Mouse (Mus musculus): ENCODE measurements at regions not wholly inside any gene's neighbourhood (a gene's known extent, or its start where the extent isn't known, plus 50 kb on each side); places are given as distances from the start of the nearest gene placed in this dataset.

GRCm38 (mm10) chr3:156105788-156106187, 455.8 kb upstream of the Negr1 start:
- no peak for ATAC-seq (ENCODE audit: extremely low read depth, insufficient number of reproducible peaks, low FRiP score, poor library complexity, severe bottlenecking)
- no peak overlapping the region for H3K4me3 ChIP-seq (ENCODE audit: low read depth, low read length)
- no peaks in the 10 kb centered on the region for H3K4me1 ChIP-seq (ENCODE audit: insufficient read depth, low read depth, low read length)
- no peak for DNase-seq (ENCODE audit: low spot score)
- no peaks in the 10 kb centered on the region for H3K9me3 ChIP-seq (replicated peaks)
- TF ChIP-seq POLR2AphosphoS5 (IDR thresholded peaks at IDR 0.05; ENCODE audit: insufficient replicate concordance, low read depth, low read length): no peak
- TF ChIP-seq GATA1 (IDR thresholded peaks at IDR 0.05; ENCODE audit: borderline replicate concordance, low read length): no peak
- no peak for TF ChIP-seq TAL1 (conservative IDR thresholded peaks at IDR 0.05; ENCODE audit: low read depth, low read length)
- TF ChIP-seq CTCF (IDR thresholded peaks at IDR 0.05; ENCODE audit: low read depth, low read length): no peak
- TF ChIP-seq GATA2 (IDR thresholded peaks at IDR 0.05; ENCODE audit: borderline replicate concordance, low read depth, low read length): no peak
- no peaks in the 10 kb centered on the region for H3K27me3 ChIP-seq (ENCODE audit: insufficient read depth, low read length)
- no peaks in the 10 kb centered on the region for H3K36me3 ChIP-seq (replicated peaks)

DNA sequence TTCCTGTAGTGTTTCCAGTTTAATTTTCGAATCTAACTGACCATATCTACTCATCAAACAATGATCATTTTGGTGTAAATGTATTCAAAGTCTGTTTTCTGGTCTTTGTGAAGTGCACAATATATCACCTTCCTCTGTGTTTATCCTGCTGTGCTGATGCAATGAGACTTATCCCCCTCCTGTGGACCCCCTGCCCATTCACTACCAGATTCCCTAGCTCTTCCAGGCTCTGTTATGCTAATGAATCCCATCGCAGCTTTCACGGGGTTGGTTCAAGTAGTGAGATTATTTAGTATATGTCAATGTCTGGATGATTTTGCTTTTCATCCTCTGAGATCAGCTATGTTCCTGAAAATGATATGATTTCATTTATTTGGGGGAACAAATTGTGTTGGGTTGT, 441.3 kb upstream of the Negr1 start:
- TF ChIP-seq GATA1 (IDR thresholded peaks at IDR 0.05; ENCODE audit: borderline replicate concordance, low read length): no peak
- no peak for TF ChIP-seq CTCF (IDR thresholded peaks at IDR 0.05; ENCODE audit: low read depth, low read length)
- no peak for TF ChIP-seq TAL1 (conservative IDR thresholded peaks at IDR 0.05; ENCODE audit: low read depth, low read length)
- TF ChIP-seq POLR2AphosphoS5 (IDR thresholded peaks at IDR 0.05; ENCODE audit: insufficient replicate concordance, low read depth, low read length): no peak
- TF ChIP-seq GATA2 (IDR thresholded peaks at IDR 0.05; ENCODE audit: borderline replicate concordance, low read depth, low read length): no peak
- H3K36me3 ChIP-seq (replicated peaks): no peaks in the 10 kb centered on the region
- ATAC-seq (ENCODE audit: extremely low read depth, insufficient number of reproducible peaks, low FRiP score, poor library complexity, severe bottlenecking): no peak
- no peaks in the 10 kb centered on the region for H3K9me3 ChIP-seq (replicated peaks)
- no peaks in the 10 kb centered on the region for H3K27me3 ChIP-seq (ENCODE audit: insufficient read depth, low read length)
- H3K4me1 ChIP-seq (ENCODE audit: insufficient read depth, low read depth, low read length): no peaks in the 10 kb centered on the region
- DNase-seq (ENCODE audit: low spot score): no peak
- no peak overlapping the region for H3K4me3 ChIP-seq (ENCODE audit: low read depth, low read length)

DNA sequence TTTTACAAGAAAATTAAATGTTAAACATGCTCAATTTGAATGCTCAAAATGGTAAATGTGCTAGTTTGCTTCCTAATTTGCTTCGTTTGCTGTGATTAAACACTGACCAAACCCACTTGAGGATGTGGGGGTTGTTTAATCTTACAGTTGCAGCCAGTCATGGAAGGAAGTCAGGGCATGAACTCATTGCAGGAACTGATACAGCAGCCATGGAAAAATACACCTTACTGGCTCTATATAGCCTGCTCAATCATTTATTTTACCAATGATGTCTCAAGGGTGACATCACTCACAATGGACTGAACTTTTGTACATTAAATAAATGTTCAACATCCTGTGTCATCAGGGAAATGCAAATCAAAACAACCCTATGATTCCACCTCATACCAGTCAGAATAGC, 430.0 kb upstream of the Negr1 start:
- H3K36me3 ChIP-seq (replicated peaks): no peaks in the 10 kb centered on the region

DNA sequence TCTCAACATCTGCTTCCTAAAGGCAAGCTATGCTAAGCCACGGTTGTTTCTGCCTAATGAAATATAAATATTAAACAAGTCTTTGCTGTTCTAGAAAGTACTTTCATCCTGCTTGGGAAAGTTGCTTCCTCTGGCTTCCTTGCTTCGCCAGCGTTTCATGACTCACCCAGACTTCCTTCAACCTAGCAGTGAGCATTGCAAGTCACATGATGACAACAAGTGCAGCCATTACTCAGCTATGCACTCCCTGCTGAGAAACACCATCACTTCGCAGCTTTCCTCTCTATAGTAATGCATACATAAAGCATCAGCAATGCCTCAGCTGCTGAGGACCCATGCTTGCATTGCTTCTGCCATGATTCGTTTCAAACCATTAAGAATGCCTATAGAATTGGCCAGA, 420.2 kb upstream of the Negr1 start:
- DNase-seq (ENCODE audit: low spot score): no peak
- TF ChIP-seq TAL1 (conservative IDR thresholded peaks at IDR 0.05; ENCODE audit: low read depth, low read length): no peak
- no peak for TF ChIP-seq POLR2AphosphoS5 (IDR thresholded peaks at IDR 0.05; ENCODE audit: insufficient replicate concordance, low read depth, low read length)
- no peak for TF ChIP-seq GATA1 (IDR thresholded peaks at IDR 0.05; ENCODE audit: borderline replicate concordance, low read length)
- TF ChIP-seq CTCF (IDR thresholded peaks at IDR 0.05; ENCODE audit: low read depth, low read length): no peak
- no peak for TF ChIP-seq GATA2 (IDR thresholded peaks at IDR 0.05; ENCODE audit: borderline replicate concordance, low read depth, low read length)
- peaks cover 6% of the 10 kb centered on the region; the same call in 1 of the 2 replicates for H3K9me3 ChIP-seq (replicated peaks)
- H3K36me3 ChIP-seq (replicated peaks): no peaks in the 10 kb centered on the region
- no peak overlapping the region for H3K4me3 ChIP-seq (ENCODE audit: low read depth, low read length)
- no peak for ATAC-seq (ENCODE audit: extremely low read depth, insufficient number of reproducible peaks, low FRiP score, poor library complexity, severe bottlenecking)
- H3K4me1 ChIP-seq (ENCODE audit: insufficient read depth, low read depth, low read length): no peaks in the 10 kb centered on the region
- no peaks in the 10 kb centered on the region for H3K27me3 ChIP-seq (ENCODE audit: insufficient read depth, low read length)

More for the DNA sequence above, 430.0 kb upstream of the Negr1 start:
- no peak for ATAC-seq (ENCODE audit: extremely low read depth, insufficient number of reproducible peaks, low FRiP score, poor library complexity, severe bottlenecking)
- Histone ChIP-seq H3K4me3 (ENCODE audit: low read depth, low read length) (no peak overlapping the region), H3K27me3 (ENCODE audit: insufficient read depth, low read length) (no peaks in the 10 kb centered on the region), H3K9me3 (replicated peaks) (no peaks in the 10 kb centered on the region), H3K4me1 (ENCODE audit: insufficient read depth, low read depth, low read length) (no peaks in the 10 kb centered on the region)
- TF ChIP-seq TAL1 (conservative IDR thresholded peaks at IDR 0.05; ENCODE audit: low read depth, low read length): no peak
- no peak for TF ChIP-seq GATA1 (IDR thresholded peaks at IDR 0.05; ENCODE audit: borderline replicate concordance, low read length)
- TF ChIP-seq POLR2AphosphoS5 (IDR thresholded peaks at IDR 0.05; ENCODE audit: insufficient replicate concordance, low read depth, low read length): no peak
- no peak for TF ChIP-seq GATA2 (IDR thresholded peaks at IDR 0.05; ENCODE audit: borderline replicate concordance, low read depth, low read length)
- TF ChIP-seq CTCF (IDR thresholded peaks at IDR 0.05; ENCODE audit: low read depth, low read length): no peak
- no peak for DNase-seq (ENCODE audit: low spot score)

DNA sequence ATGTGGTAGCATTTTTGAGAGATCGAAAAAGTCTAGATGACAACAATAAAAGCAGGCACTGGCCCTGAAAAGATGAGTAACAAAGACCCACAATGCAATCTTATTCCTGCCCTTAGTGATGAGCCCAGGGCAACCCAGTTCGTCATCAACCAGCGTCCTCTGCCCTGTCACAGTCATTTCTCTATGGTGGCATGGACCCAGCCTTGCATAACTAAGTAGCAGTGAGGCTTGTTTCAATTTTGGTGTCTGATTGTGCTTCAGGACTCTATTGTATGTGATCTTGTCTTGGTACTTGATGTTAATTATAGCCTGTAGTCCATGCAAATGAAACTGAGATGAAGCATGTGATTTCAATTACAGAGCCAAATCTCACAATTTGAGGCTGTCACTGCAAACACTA, 412.3 kb upstream of the Negr1 start:
- TF ChIP-seq POLR2AphosphoS5 (IDR thresholded peaks at IDR 0.05; ENCODE audit: insufficient replicate concordance, low read depth, low read length): no peak
- TF ChIP-seq TAL1 (conservative IDR thresholded peaks at IDR 0.05; ENCODE audit: low read depth, low read length): no peak
- no peak for TF ChIP-seq GATA1 (IDR thresholded peaks at IDR 0.05; ENCODE audit: borderline replicate concordance, low read length)
- TF ChIP-seq CTCF (IDR thresholded peaks at IDR 0.05; ENCODE audit: low read depth, low read length): no peak
- no peak for TF ChIP-seq GATA2 (IDR thresholded peaks at IDR 0.05; ENCODE audit: borderline replicate concordance, low read depth, low read length)
- ATAC-seq (ENCODE audit: extremely low read depth, insufficient number of reproducible peaks, low FRiP score, poor library complexity, severe bottlenecking) (no peak), DNase-seq (ENCODE audit: low spot score) (no peak)
- H3K27me3 ChIP-seq (ENCODE audit: insufficient read depth, low read length): no peaks in the 10 kb centered on the region
- H3K4me3 ChIP-seq (ENCODE audit: low read depth, low read length): no peak overlapping the region
- H3K36me3 ChIP-seq (replicated peaks): no peaks in the 10 kb centered on the region
- H3K4me1 ChIP-seq (ENCODE audit: insufficient read depth, low read depth, low read length): no peaks in the 10 kb centered on the region
- peaks cover 3% of the 10 kb centered on the region; the same call in 1 of the 2 replicates for H3K9me3 ChIP-seq (replicated peaks)

GRCm38 (mm10) chr3:156170076-156170475, 391.5 kb upstream of the Negr1 start:
- TF ChIP-seq CTCF (IDR thresholded peaks at IDR 0.05; ENCODE audit: low read depth, low read length) (no peak), GATA2 (IDR thresholded peaks at IDR 0.05; ENCODE audit: borderline replicate concordance, low read depth, low read length) (no peak), POLR2AphosphoS5 (IDR thresholded peaks at IDR 0.05; ENCODE audit: insufficient replicate concordance, low read depth, low read length) (no peak), GATA1 (IDR thresholded peaks at IDR 0.05; ENCODE audit: borderline replicate concordance, low read length) (no peak), TAL1 (conservative IDR thresholded peaks at IDR 0.05; ENCODE audit: low read depth, low read length) (no peak)
- Histone ChIP-seq H3K36me3 (replicated peaks) (no peaks in the 10 kb centered on the region), H3K9me3 (replicated peaks) (no peaks in the 10 kb centered on the region), H3K27me3 (ENCODE audit: insufficient read depth, low read length) (no peaks in the 10 kb centered on the region), H3K4me1 (ENCODE audit: insufficient read depth, low read depth, low read length) (no peaks in the 10 kb centered on the region), H3K4me3 (ENCODE audit: low read depth, low read length) (no peak overlapping the region)
- ATAC-seq (ENCODE audit: extremely low read depth, insufficient number of reproducible peaks, low FRiP score, poor library complexity, severe bottlenecking) (no peak), DNase-seq (ENCODE audit: low spot score) (no peak)
